Mouse (Mus musculus) myocyte (in vitro differentiated cells): ENCODE measurements around the gene Eomes. TPM values are rescaled to one million over a fixed set of nuclear protein-coding genes. Genes with fewer than 3 reads are reported as not detected.

Experiments
- H3K27me3 ChIP-seq: one replicate; pipeline ENCODE4 v1.6.1; 2011; ENCODE audit not compliant: control insufficient read depth, insufficient read depth, insufficient read length
- H3K36me3 ChIP-seq: one replicate; pipeline ENCODE4 v1.6.1; 2011; ENCODE audit not compliant: control insufficient read depth, insufficient read depth
- H3K4me2 ChIP-seq: one replicate; pipeline ENCODE4 v1.6.1; 2011; ENCODE audit warnings: low read depth, control low read depth
- H3K4me3 ChIP-seq: one replicate; pipeline ENCODE4 v1.5.1; 2011; ENCODE audit warnings: mild to moderate bottlenecking, control low read depth, moderate library complexity
- H3K79me2 ChIP-seq: one replicate; pipeline ENCODE4 v1.6.1; 2011; ENCODE audit not compliant: control insufficient read depth, insufficient read depth
- H3ac ChIP-seq: one replicate; pipeline ENCODE4 v1.6.1; 2011; ENCODE audit not compliant: control insufficient read depth, insufficient read length
- CEBPB ChIP-seq: IDR thresholded peaks from 2 replicates; pipeline ENCODE4 v1.6.1; 2011; ENCODE audit warnings: mild to moderate bottlenecking, moderate library complexity; ENCODE audit not compliant: poor library complexity, insufficient read depth, severe bottlenecking
- E2F4 ChIP-seq: IDR thresholded peaks from one replicate; pipeline ENCODE4 v1.6.1; 2011; ENCODE audit warnings: mild to moderate bottlenecking, control low read depth, moderate library complexity; ENCODE audit not compliant: insufficient read depth
- MAX ChIP-seq: IDR thresholded peaks from one replicate; pipeline ENCODE4 v1.6.1; 2011; ENCODE audit warnings: low read depth, mild to moderate bottlenecking, control low read depth
- MYOD1 ChIP-seq, 3 experiments: IDR thresholded peaks; one replicate each; pipeline ENCODE4 v1.6.1; 2011; ENCODE audit warnings: control low read depth in 2 of 3, low read depth in 2 of 3, mild to moderate bottlenecking in 2 of 3, moderate library complexity in 1 of 3; ENCODE audit not compliant: insufficient read length in 2 of 3, control insufficient read depth in 1 of 3
- MYOG ChIP-seq, 3 experiments: IDR thresholded peaks; one replicate each; pipeline ENCODE4 v1.6.1; 2011; ENCODE audit warnings: control low read depth in 2 of 3, low read depth in 2 of 3, mild to moderate bottlenecking in 2 of 3; ENCODE audit not compliant: insufficient read length in 2 of 3, control insufficient read depth in 1 of 3, insufficient read depth in 1 of 3
- POLR2A ChIP-seq: IDR thresholded peaks from one replicate; pipeline ENCODE4 v1.6.1; 2011; ENCODE audit warnings: low read depth, mild to moderate bottlenecking, control low read depth, moderate library complexity; ENCODE audit not compliant: insufficient read length
- POLR2AphosphoS2 ChIP-seq: IDR thresholded peaks from one replicate; pipeline ENCODE4 v1.6.1; 2011; ENCODE audit warnings: low read depth, control low read depth; ENCODE audit not compliant: insufficient read length
- REST ChIP-seq: IDR thresholded peaks from one replicate; pipeline ENCODE4 v1.6.1; 2011; ENCODE audit warnings: mild to moderate bottlenecking, control low read depth, moderate library complexity; ENCODE audit not compliant: insufficient read depth, insufficient read length
- SRF ChIP-seq: IDR thresholded peaks from one replicate; pipeline ENCODE4 v1.6.1; 2011; ENCODE audit warnings: low read depth; ENCODE audit not compliant: control insufficient read depth, insufficient read length
- TCF12 ChIP-seq: IDR thresholded peaks from one replicate; pipeline ENCODE4 v1.6.1; 2011; ENCODE audit warnings: mild to moderate bottlenecking, control low read depth; ENCODE audit not compliant: poor library complexity, insufficient read depth, severe bottlenecking
- TCF3 ChIP-seq: IDR thresholded peaks from one replicate; pipeline ENCODE4 v1.6.1; 2011; ENCODE audit warnings: low read depth, control low read depth; ENCODE audit not compliant: insufficient read length
- USF1 ChIP-seq: IDR thresholded peaks from one replicate; pipeline ENCODE4 v1.6.1; 2011; ENCODE audit warnings: low read depth, mild to moderate bottlenecking, control low read depth, moderate library complexity
- polyA plus RNA-seq: library from polyadenylated mRNA; unstranded; fragments of >200 nt; fragmentation: generic; extraction: Trizol; gene quantifications from one replicate; pipeline ENCODE4 v1.2.1, GENCODE M21; 2012; ENCODE audit warnings: missing spikeins

The Eomes gene
- polyA plus RNA-seq, 1 experiment: 0.04 TPM

DNA sequence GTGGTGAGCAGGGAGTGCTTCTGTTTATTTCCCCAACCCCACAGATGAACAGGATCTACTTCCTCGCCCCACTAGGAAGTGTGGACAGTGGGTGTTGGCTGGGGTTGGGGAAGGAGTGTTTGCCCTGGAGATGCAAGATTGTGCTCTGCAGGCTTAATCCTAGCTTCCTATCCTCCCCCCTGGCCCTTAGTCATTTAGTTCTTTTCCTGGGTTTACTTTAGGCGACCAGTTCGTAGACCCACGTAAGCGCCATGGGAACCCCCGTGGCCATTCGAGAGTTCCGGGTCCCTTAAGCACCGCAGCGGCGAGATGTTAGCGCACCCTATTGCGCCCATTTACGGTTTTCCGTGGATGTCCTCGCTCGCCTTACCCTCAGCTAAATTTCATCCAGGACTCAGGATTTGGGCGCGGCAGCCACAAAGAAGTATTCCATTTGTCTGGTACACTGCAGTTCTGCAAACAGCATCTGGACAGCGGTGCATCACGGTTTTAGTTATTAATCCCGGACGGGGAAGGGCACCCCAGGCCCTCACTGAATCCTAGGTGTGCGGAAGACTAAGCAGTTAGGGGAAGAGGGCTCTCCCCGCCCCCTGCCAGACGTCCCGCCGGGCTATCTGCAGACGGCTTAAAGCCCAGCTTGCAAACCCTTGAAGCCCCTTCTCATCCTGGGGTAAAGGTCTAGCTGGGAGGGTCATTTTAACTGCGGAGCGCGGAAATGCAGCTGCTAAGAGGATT, 8.5 kb downstream of the Eomes start:
- Histone ChIP-seq H3K36me3 (no peaks in the 10 kb centered on the region), H3ac (no peak overlapping the region), H3K4me2 (no peak overlapping the region), H3K79me2 (no peaks in the 10 kb centered on the region), H3K27me3 (no peaks in the 10 kb centered on the region), H3K4me3 (no peak overlapping the region)
- no peak for TF ChIP-seq REST
- TF ChIP-seq E2F4: no peak
- no peak for TF ChIP-seq USF1
- no peak for TF ChIP-seq MYOD1 (IDR thresholded peaks at IDR 0.05; ENCODE audit: control insufficient read depth in 1 of 3, insufficient read length in 2 of 3, low read depth in 2 of 3)
- no peak for TF ChIP-seq CEBPB
- no peak for TF ChIP-seq TCF12
- TF ChIP-seq MAX: no peak
- no peak for TF ChIP-seq MYOG (IDR thresholded peaks at IDR 0.05; ENCODE audit: control insufficient read depth in 1 of 3, insufficient read depth in 1 of 3, insufficient read length in 2 of 3, low read depth in 2 of 3)
- no peak for TF ChIP-seq POLR2AphosphoS2
- no peak for TF ChIP-seq TCF3
- no peak for TF ChIP-seq SRF
- TF ChIP-seq POLR2A: no peak

DNA sequence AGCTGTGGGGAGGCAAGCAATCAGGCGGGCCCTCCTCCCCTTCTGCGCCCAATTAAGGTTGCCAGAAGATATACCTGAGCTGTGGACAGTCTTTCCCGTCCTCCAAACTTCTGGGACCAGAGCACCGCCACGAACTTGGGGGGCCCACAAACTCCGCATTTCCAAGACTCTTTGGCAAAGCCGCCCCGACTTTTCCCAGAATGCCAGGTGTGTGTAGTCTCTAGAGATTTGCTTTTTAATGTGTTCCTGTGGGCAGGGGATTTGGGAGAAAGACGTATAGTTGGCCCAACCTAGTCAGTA, 9.0 kb downstream of the Eomes start:
- Histone ChIP-seq H3ac (no peak overlapping the region), H3K36me3 (no peaks in the 10 kb centered on the region), H3K4me2 (no peak overlapping the region), H3K79me2 (no peaks in the 10 kb centered on the region), H3K4me3 (no peak overlapping the region), H3K27me3 (no peaks in the 10 kb centered on the region)
- no peak for TF ChIP-seq POLR2AphosphoS2
- TF ChIP-seq MYOD1 (IDR thresholded peaks at IDR 0.05; ENCODE audit: control insufficient read depth in 1 of 3, insufficient read length in 2 of 3, low read depth in 2 of 3): no peak
- no peak for TF ChIP-seq REST
- no peak for TF ChIP-seq E2F4
- no peak for TF ChIP-seq CEBPB
- no peak for TF ChIP-seq SRF
- TF ChIP-seq MAX: no peak
- no peak for TF ChIP-seq MYOG (IDR thresholded peaks at IDR 0.05; ENCODE audit: control insufficient read depth in 1 of 3, insufficient read depth in 1 of 3, insufficient read length in 2 of 3, low read depth in 2 of 3)
- no peak for TF ChIP-seq TCF12

DNA sequence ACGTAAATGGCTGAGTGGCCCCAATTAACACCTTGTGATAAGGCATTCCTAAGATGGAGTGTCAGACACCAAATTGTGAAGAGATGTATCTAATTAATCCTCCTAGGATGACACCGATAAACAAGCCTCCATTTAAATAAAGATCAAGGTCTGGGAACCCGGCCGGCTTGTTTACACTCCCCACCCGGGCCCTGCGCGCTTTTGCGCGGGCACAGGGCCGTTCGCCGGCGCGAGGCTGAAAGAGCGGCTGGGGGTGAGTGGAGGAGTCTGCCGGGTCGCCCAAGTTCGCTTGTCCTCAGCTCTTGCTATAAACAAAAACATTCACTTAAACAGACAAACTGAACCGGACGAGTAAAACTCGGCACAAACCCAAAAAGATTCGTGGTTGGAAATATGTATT, 9.6 kb downstream of the Eomes start:
- TF ChIP-seq REST (no peak), POLR2AphosphoS2 (no peak)
- no peak overlapping the region for H3ac ChIP-seq
- no peak overlapping the region for H3K4me3 ChIP-seq
- no peaks in the 10 kb centered on the region for H3K27me3 ChIP-seq
- H3K4me2 ChIP-seq: no peak overlapping the region
- no peaks in the 10 kb centered on the region for H3K79me2 ChIP-seq
- no peaks in the 10 kb centered on the region for H3K36me3 ChIP-seq

DNA sequence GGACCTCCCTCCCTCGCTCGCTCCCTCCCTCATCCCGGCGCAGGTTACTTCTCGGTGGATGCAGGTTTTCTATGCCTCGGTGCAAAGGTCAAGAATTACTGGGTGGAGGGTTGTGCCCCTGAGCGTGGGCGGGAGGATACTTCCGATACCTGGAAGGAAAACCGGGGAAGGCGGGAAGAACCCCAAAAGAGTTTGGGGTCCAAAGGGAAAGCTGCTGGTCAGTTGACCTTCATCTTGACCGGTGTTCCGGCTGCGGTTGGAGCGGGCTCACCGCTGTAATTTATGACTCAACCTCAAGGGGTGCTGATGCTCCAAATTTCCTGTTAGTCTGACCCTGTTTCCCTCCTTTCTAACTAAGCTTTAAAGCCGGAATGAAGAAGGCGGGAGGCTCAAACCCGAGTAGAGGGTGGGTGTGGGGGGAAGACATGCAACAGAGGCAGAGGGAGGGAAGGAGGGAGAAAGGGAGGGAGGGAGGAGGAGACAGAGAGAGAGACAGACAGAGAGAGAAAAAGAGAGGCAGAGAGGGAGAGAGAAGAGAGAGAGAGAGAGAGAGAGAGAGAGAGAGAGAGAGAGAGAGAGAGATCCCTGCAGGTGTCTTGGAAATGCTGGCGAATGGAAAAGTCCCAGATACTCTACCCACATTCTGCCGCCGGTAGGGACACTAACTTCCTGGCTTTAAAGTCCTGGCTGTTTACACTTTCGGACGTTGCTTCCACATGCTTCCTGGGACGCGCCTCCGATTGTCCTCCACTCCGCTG, 10.3 kb downstream of the Eomes start:
- no peaks in the 10 kb centered on the region for H3K27me3 ChIP-seq
- H3K36me3 ChIP-seq: no peaks in the 10 kb centered on the region
- TF ChIP-seq E2F4: peak; percentile 13
- no peak for TF ChIP-seq MYOG (IDR thresholded peaks at IDR 0.05; ENCODE audit: control insufficient read depth in 1 of 3, insufficient read depth in 1 of 3, insufficient read length in 2 of 3, low read depth in 2 of 3)
- H3ac ChIP-seq: no peak overlapping the region
- peak overlapping the region; percentile 20 for H3K4me3 ChIP-seq
- no peaks in the 10 kb centered on the region for H3K79me2 ChIP-seq
- peak overlapping the region; percentile 86 for H3K4me2 ChIP-seq

DNA sequence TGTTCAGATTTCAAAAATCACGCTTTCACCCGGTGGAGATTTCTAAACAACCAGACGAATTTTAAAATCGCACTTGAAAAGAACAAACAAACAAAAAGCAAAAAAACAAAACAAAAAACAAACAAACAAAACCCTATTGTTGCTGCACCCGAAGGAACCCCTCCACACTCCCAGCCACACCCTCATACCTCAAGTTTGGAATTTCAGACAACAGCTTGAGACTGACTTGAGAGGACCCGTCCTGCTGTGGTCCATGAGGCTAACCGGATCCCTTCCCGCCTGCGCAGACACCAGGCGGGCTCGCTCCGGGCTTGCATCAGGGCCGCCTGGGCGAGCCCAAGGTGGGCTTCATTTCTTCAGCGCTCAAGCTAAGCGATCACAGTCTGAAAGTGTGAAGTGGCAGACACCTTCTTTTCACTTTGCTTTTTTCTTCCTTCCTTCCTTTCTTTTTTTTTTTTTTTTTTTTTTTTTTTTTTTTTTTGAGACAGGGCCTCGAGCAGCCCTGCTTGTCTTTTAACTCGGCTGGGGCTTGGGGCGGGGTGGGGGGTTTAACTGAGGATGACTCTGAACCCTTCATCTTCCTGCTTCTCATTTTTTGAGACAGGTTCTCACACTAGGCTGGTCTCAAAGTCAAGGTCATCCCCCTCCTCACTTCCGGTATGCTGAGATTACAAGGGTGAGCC, 11.0 kb downstream of the Eomes start:
- Histone ChIP-seq H3K27me3 (no peaks in the 10 kb centered on the region), H3K79me2 (no peaks in the 10 kb centered on the region), H3ac (no peak overlapping the region), H3K4me3 (peak overlapping the region; percentile 20), H3K36me3 (no peaks in the 10 kb centered on the region), H3K4me2 (peak overlapping the region; percentile 86)
- TF ChIP-seq MYOD1 (IDR thresholded peaks at IDR 0.05; ENCODE audit: control insufficient read depth in 1 of 3, insufficient read length in 2 of 3, low read depth in 2 of 3): no peak
- TF ChIP-seq CEBPB: no peak
- no peak for TF ChIP-seq TCF12
- no peak for TF ChIP-seq POLR2AphosphoS2
- no peak for TF ChIP-seq POLR2A
- no peak for TF ChIP-seq MAX
- no peak for TF ChIP-seq E2F4
- no peak for TF ChIP-seq REST
- TF ChIP-seq MYOG (IDR thresholded peaks at IDR 0.05; ENCODE audit: control insufficient read depth in 1 of 3, insufficient read depth in 1 of 3, insufficient read length in 2 of 3, low read depth in 2 of 3): no peak
- TF ChIP-seq TCF3: no peak
- TF ChIP-seq SRF: no peak
- no peak for TF ChIP-seq USF1
